Mouse (Mus musculus): ENCODE measurements around the gene Fam102a. TPM values are rescaled to one million over a fixed set of nuclear protein-coding genes. Genes with fewer than 3 reads are reported as not detected.

The Fam102a gene
- polyA plus RNA-seq, 1 experiment from 2014 or later = 12.7 TPM

GRCm38 (mm10) chr2:32578146-32579046, 43.3 kb downstream of the Fam102a start:
- 36% methylated on average over 25 of the region's 30 CpGs for WGBS
- Histone ChIP-seq H3K4me2 (ENCODE audit: low read depth, low read length) (no peak overlapping the region), H3K9ac (ENCODE audit: low read length) (no peak overlapping the region), H3K27ac (ENCODE audit: low read length) (no peak overlapping the region), H3K4me3 (ENCODE audit: low read length) (no peak overlapping the region), H3K9me3 (ENCODE audit: control insufficient read depth, low read length) (no peaks in the 10 kb centered on the region), H3K36me3 (ENCODE audit: control insufficient read depth, insufficient read depth, low read length) (peaks cover 1% of the 10 kb centered on the region), H3K4me1 (replicated peaks; ENCODE audit: control insufficient read depth, insufficient read depth, low read length) (peaks cover 13% of the 10 kb centered on the region), H3K27me3 (ENCODE audit: control insufficient read depth, insufficient read depth, low read depth, low read length) (peaks cover 28% of the 10 kb centered on the region)
- no peak for ATAC-seq (ENCODE audit: low read depth)

- H3K9ac ChIP-seq (ENCODE audit: low read length) = no peak overlapping the region
- no peaks in the 10 kb centered on the region for H3K9me3 ChIP-seq (ENCODE audit: control insufficient read depth, low read length)
- no peaks in the 10 kb centered on the region for H3K36me3 ChIP-seq (ENCODE audit: control insufficient read depth, insufficient read depth, low read length)
- peaks cover 10% of the 10 kb centered on the region; the same call in 1 of the 2 replicates for H3K4me1 ChIP-seq (replicated peaks; ENCODE audit: control insufficient read depth, insufficient read depth, low read length)
- H3K4me3 ChIP-seq (ENCODE audit: low read length) = peak overlapping the region; percentile 35
- peak overlapping the region; percentile 34 for H3K4me2 ChIP-seq (ENCODE audit: low read depth, low read length)
- no peak overlapping the region for H3K27ac ChIP-seq (ENCODE audit: low read length)
- peaks cover 18% of the 10 kb centered on the region; the same call in 1 of the 2 replicates for H3K27me3 ChIP-seq (ENCODE audit: control insufficient read depth, insufficient read depth, low read depth, low read length)
- 39% methylated on average over 19 of the region's 19 CpGs for WGBS
- ATAC-seq (ENCODE audit: low read depth) = peak; percentile 66
Measured at GRCm38 (mm10) chr2:32581450-32582095, 46.4 kb downstream of the Fam102a start.

GRCm38 (mm10) chr2:32582830-32583799, 48.0 kb downstream of the Fam102a start:
- Histone ChIP-seq H3K4me2 (ENCODE audit: low read depth, low read length) (peak overlapping the region; percentile 69), H3K9me3 (ENCODE audit: control insufficient read depth, low read length) (no peaks in the 10 kb centered on the region), H3K27ac (ENCODE audit: low read length) (no peak overlapping the region), H3K4me1 (replicated peaks; ENCODE audit: control insufficient read depth, insufficient read depth, low read length) (peaks cover 21% of the 10 kb centered on the region), H3K27me3 (ENCODE audit: control insufficient read depth, insufficient read depth, low read depth, low read length) (peaks cover 13% of the 10 kb centered on the region; the same call in 1 of the 2 replicates), H3K9ac (ENCODE audit: low read length) (peak overlapping the region; percentile 27), H3K4me3 (ENCODE audit: low read length) (peak overlapping the region; percentile 38), H3K36me3 (ENCODE audit: control insufficient read depth, insufficient read depth, low read length) (no peaks in the 10 kb centered on the region)
- WGBS = 10% methylated on average over 37 of the region's 37 CpGs
- ATAC-seq (ENCODE audit: low read depth) = peak; percentile 61

- Histone ChIP-seq H3K27ac (ENCODE audit: low read length) (no peak overlapping the region), H3K4me2 (ENCODE audit: low read depth, low read length) (no peak overlapping the region), H3K4me1 (replicated peaks; ENCODE audit: control insufficient read depth, insufficient read depth, low read length) (peaks cover 32% of the 10 kb centered on the region), H3K27me3 (ENCODE audit: control insufficient read depth, insufficient read depth, low read depth, low read length) (no peaks in the 10 kb centered on the region), H3K36me3 (ENCODE audit: control insufficient read depth, insufficient read depth, low read length) (no peaks in the 10 kb centered on the region), H3K9ac (ENCODE audit: low read length) (no peak overlapping the region), H3K4me3 (ENCODE audit: low read length) (no peak overlapping the region), H3K9me3 (ENCODE audit: control insufficient read depth, low read length) (no peaks in the 10 kb centered on the region)
- no peak for ATAC-seq (ENCODE audit: low read depth)
- WGBS = 79% methylated on average over 7 of the region's 7 CpGs
Measured at GRCm38 (mm10) chr2:32585149-32585714, 50.1 kb downstream of the Fam102a start.

GRCm38 (mm10) chr2:32586871-32587351, 51.8 kb downstream of the Fam102a start, which contains the start of gene St6galnac4:
Gene St6galnac4, plus strand, starts transcription at chr2:32587095.
- H3K27ac ChIP-seq (ENCODE audit: low read length) = peak within 1 kb of the TSS; percentile 53
- H3K9ac ChIP-seq (ENCODE audit: low read length) = peak within 1 kb of the TSS; percentile 69
- no peaks in the 10 kb centered on the region for H3K36me3 ChIP-seq (ENCODE audit: control insufficient read depth, insufficient read depth, low read length)
- H3K9me3 ChIP-seq (ENCODE audit: control insufficient read depth, low read length) = no peaks in the 10 kb centered on the region
- peaks cover 41% of the 10 kb centered on the region for H3K4me1 ChIP-seq (replicated peaks; ENCODE audit: control insufficient read depth, insufficient read depth, low read length)
- peak within 1 kb of the TSS; percentile 77 for H3K4me2 ChIP-seq (ENCODE audit: low read depth, low read length)
- H3K4me3 ChIP-seq (ENCODE audit: low read length) = peak within 1 kb of the TSS; percentile 64
- H3K27me3 ChIP-seq (ENCODE audit: control insufficient read depth, insufficient read depth, low read depth, low read length) = no peaks in the 10 kb centered on the region
- peak; percentile 95 for ATAC-seq (ENCODE audit: low read depth)
- WGBS = 0% methylated on average over 36 of the region's 38 CpGs

GRCm38 (mm10) chr2:32587731-32588321, 52.7 kb downstream of the Fam102a start:
- no peaks in the 10 kb centered on the region for H3K9me3 ChIP-seq (ENCODE audit: control insufficient read depth, low read length)
- H3K36me3 ChIP-seq (ENCODE audit: control insufficient read depth, insufficient read depth, low read length) = no peaks in the 10 kb centered on the region
- peak overlapping the region; percentile 77 for H3K4me2 ChIP-seq (ENCODE audit: low read depth, low read length)
- peaks cover 43% of the 10 kb centered on the region for H3K4me1 ChIP-seq (replicated peaks; ENCODE audit: control insufficient read depth, insufficient read depth, low read length)
- H3K27me3 ChIP-seq (ENCODE audit: control insufficient read depth, insufficient read depth, low read depth, low read length) = no peaks in the 10 kb centered on the region
- H3K9ac ChIP-seq (ENCODE audit: low read length) = peak overlapping the region; percentile 69
- WGBS = 25% methylated on average over 9 of the region's 9 CpGs
- H3K4me3 ChIP-seq (ENCODE audit: low read length) = peak overlapping the region; percentile 64
- H3K27ac ChIP-seq (ENCODE audit: low read length) = peak overlapping the region; percentile 53
- ATAC-seq (ENCODE audit: low read depth) = no peak

- H3K4me3 ChIP-seq (ENCODE audit: low read length) = no peak overlapping the region
- no peak overlapping the region for H3K4me2 ChIP-seq (ENCODE audit: low read depth, low read length)
- H3K36me3 ChIP-seq (ENCODE audit: control insufficient read depth, insufficient read depth, low read length) = peaks cover 3% of the 10 kb centered on the region
- no peak overlapping the region for H3K27ac ChIP-seq (ENCODE audit: low read length)
- H3K9ac ChIP-seq (ENCODE audit: low read length) = 0 out of 2 replicates have a peak overlapping the region, but pooled peaks have one; percentile 17
- 41% methylated on average over 11 of the region's 11 CpGs for WGBS
- no peaks in the 10 kb centered on the region for H3K27me3 ChIP-seq (ENCODE audit: control insufficient read depth, insufficient read depth, low read depth, low read length)
- no peaks in the 10 kb centered on the region for H3K9me3 ChIP-seq (ENCODE audit: control insufficient read depth, low read length)
- no peak for ATAC-seq (ENCODE audit: low read depth)
- H3K4me1 ChIP-seq (replicated peaks; ENCODE audit: control insufficient read depth, insufficient read depth, low read length) = peaks cover 38% of the 10 kb centered on the region
Measured at GRCm38 (mm10) chr2:32589213-32589795, 54.2 kb downstream of the Fam102a start.

GRCm38 (mm10) chr2:32590224-32590623, 55.1 kb downstream of the Fam102a start:
- H3K27ac ChIP-seq (ENCODE audit: low read length) = no peak overlapping the region
- no peak overlapping the region for H3K4me3 ChIP-seq (ENCODE audit: low read length)
- H3K9ac ChIP-seq (ENCODE audit: low read length) = no peak overlapping the region
- 62% methylated on average over 10 of the region's 10 CpGs for WGBS
- H3K9me3 ChIP-seq (ENCODE audit: control insufficient read depth, low read length) = no peaks in the 10 kb centered on the region
- ATAC-seq (ENCODE audit: low read depth) = no peak
- H3K36me3 ChIP-seq (ENCODE audit: control insufficient read depth, insufficient read depth, low read length) = peaks cover 4% of the 10 kb centered on the region
- peaks cover 38% of the 10 kb centered on the region for H3K4me1 ChIP-seq (replicated peaks; ENCODE audit: control insufficient read depth, insufficient read depth, low read length)
- H3K27me3 ChIP-seq (ENCODE audit: control insufficient read depth, insufficient read depth, low read depth, low read length) = no peaks in the 10 kb centered on the region
- no peak overlapping the region for H3K4me2 ChIP-seq (ENCODE audit: low read depth, low read length)
